Mouse (Mus musculus) layer of hippocampus, adult 9-11 months (tissue): ENCODE data around the gene Hsf4.

Source experiments
- DNase-seq: peaks from one replicate; pipeline ENCODE4 v3.0.0; 2022

Hsf4 gene

GRCm38 (mm10) chr8:105306146-105306691, 36.6 kb downstream of the Hsf4 start:
- no peak for DNase-seq

GRCm38 (mm10) chr8:105307670-105308069, 38.1 kb downstream of the Hsf4 start:
- DNase-seq = no peak

GRCm38 (mm10) chr8:105308428-105308827, 38.8 kb downstream of the Hsf4 start:
- no peak for DNase-seq

GRCm38 (mm10) chr8:105309142-105309847, 39.7 kb downstream of the Hsf4 start:
- no peak for DNase-seq

- DNase-seq = no peak
These were observed 40.5 kb downstream of the Hsf4 start for GRCm38 (mm10) chr8:105310118-105310517.

- no peak for DNase-seq
These were observed 42.1 kb downstream of the Hsf4 start for GRCm38 (mm10) chr8:105311718-105312117.

GRCm38 (mm10) chr8:105312891-105313481, 43.4 kb downstream of the Hsf4 start:
- no peak for DNase-seq

GRCm38 (mm10) chr8:105313622-105314402, 44.2 kb downstream of the Hsf4 start:
- no peak for DNase-seq

- no peak for DNase-seq
These were observed 45.6 kb downstream of the Hsf4 start for GRCm38 (mm10) chr8:105315073-105315769.

GRCm38 (mm10) chr8:105317941-105318340, 48.3 kb downstream of the Hsf4 start:
- DNase-seq = no peak

GRCm38 (mm10) chr8:105318662-105319190, 49.1 kb downstream of the Hsf4 start:
- DNase-seq = no peak

GRCm38 (mm10) chr8:105323183-105323582, 53.6 kb downstream of the Hsf4 start:
- no peak for DNase-seq
